Mouse (Mus musculus) limb, embryonic 12.5 days (tissue): ENCODE measurements at regions not wholly inside any gene's neighbourhood (a gene's known extent, or its start where the extent isn't known, plus 50 kb on each side); places are given as distances from the start of the nearest gene placed in this dataset.
A peak's percentile ranks its signal among the peaks of the same experiment; 100 is the strongest.

Experiments
- ATAC-seq: fragments of 200-750 bp; cut with Nextera tagmentation; 2 replicates; pipeline ENCODE4 v1.8.0; 2017; ENCODE audit warnings: low read depth, moderate TSS enrichment; ENCODE audit not compliant: insufficient number of reproducible peaks, insufficient read depth, low FRiP score, low TSS enrichment
- H3K27ac ChIP-seq: fragments of 300-500 bp; sonication (generic); 2 replicates; pipeline ENCODE4 v1.5.1; 2016; ENCODE audit warnings: mild to moderate bottlenecking, moderate library complexity
- H3K27me3 ChIP-seq: fragments of 300-500 bp; sonication (generic); 2 replicates; pipeline ENCODE4 v1.6.1; 2016; ENCODE audit warnings: mild to moderate bottlenecking, moderate library complexity
- H3K36me3 ChIP-seq: fragments of 300-500 bp; sonication (generic); 2 replicates; pipeline ENCODE4 v1.6.1; 2016; ENCODE audit warnings: mild to moderate bottlenecking, moderate library complexity
- H3K4me1 ChIP-seq: fragments of 300-500 bp; sonication (generic); replicated peaks from 2 replicates; pipeline ENCODE4 v1.6.1; 2016
- H3K4me2 ChIP-seq: fragments of 300-500 bp; sonication (generic); 2 replicates; pipeline ENCODE4 v1.6.1; 2016; ENCODE audit warnings: mild to moderate bottlenecking, moderate library complexity
- H3K4me3 ChIP-seq: fragments of 300-500 bp; sonication (generic); replicated peaks from 2 replicates; pipeline ENCODE4 v1.5.1; 2016; ENCODE audit warnings: mild to moderate bottlenecking
- H3K9ac ChIP-seq: fragments of 300-500 bp; sonication (generic); replicated peaks from 2 replicates; pipeline ENCODE4 v1.6.1; 2016; ENCODE audit warnings: mild to moderate bottlenecking, moderate library complexity
- H3K9me3 ChIP-seq: fragments of 300-500 bp; sonication (generic); 2 replicates; pipeline ENCODE4 v1.6.1; 2016; ENCODE audit warnings: mild to moderate bottlenecking, moderate library complexity
- WGBS: fragments of 180-500 bp; shearing (Covaris S2); methylation state at CpG from one replicate; pipeline ENCODE4 v1.1.7; 2016; 5-methylcytosine and 5-hydroxymethylcytosine counted together

DNA sequence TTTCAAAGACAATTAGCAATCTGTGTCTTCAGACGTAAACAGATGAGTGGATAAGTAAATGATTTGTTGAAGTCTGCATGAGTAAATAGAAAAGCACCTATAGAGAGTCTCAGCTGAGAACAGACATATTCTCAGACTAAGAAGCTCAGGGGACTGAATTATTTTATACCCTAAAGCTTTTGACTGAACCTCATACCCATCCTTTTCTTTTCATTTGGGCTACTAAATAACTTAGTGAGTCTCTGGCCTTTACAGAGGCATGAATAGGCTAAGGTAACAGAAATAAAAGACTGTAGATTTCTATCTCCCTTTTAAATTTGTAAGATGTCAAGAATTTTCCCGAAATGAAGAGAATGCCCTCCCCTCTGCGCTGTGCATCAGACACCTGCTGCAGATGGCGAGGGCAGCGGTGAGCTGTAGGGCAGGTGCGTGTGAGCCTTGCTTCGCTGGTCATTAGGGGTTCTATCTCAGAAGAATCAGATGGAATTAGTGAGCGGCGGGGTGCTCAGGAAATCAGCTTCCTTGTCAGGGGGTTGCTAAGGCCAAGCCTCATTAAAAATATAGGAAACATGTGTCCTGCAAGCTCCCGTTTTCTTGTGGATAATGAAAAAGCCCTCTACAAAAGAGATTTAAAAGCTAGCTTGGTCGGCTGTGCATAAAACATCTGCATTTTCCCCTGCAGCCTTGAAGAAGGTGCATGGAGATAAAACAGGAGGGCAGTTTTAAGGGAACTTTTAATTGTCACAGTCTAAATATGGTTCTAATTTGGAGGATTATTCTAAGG is 107.0 kb upstream of the Arhgap24 start:
- no peaks in the 10 kb centered on the region for H3K9me3 ChIP-seq
- no peak overlapping the region for H3K9ac ChIP-seq
- H3K36me3 ChIP-seq: no peaks in the 10 kb centered on the region
- no peak for ATAC-seq
- 11% methylated on average over 11 of the region's 11 CpGs for WGBS
- H3K27me3 ChIP-seq: no peaks in the 10 kb centered on the region; the same call in 1 of the 2 replicates
- H3K27ac ChIP-seq: no peak overlapping the region
- H3K4me3 ChIP-seq: no peak overlapping the region
- H3K4me2 ChIP-seq: peak overlapping the region; percentile 40
- peaks cover 17% of the 10 kb centered on the region for H3K4me1 ChIP-seq

DNA sequence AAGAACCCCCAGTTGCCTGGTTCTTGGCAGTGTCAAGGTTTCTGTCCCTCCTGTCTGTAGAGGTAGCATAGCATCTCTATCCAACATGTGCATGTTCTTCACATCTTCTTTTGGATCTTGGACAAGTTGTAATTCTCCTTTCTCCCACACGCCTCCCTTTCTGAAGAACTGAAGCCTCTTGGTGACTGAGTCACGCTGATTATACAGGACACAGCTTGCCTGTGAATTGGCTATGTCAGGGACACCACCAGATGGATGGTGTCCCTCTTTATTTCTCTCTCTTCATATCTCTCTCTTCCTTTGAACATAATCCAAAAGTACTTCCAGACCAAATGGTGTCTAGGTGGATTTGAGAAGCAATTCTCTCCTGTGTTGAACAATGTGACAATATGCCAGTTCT is 105.9 kb upstream of the Arhgap24 start:
- Histone ChIP-seq H3K36me3 (no peaks in the 10 kb centered on the region), H3K4me2 (no peak overlapping the region), H3K4me1 (peaks cover 17% of the 10 kb centered on the region), H3K27me3 (no peaks in the 10 kb centered on the region; the same call in 1 of the 2 replicates), H3K9ac (no peak overlapping the region), H3K4me3 (no peak overlapping the region), H3K9me3 (no peaks in the 10 kb centered on the region), H3K27ac (no peak overlapping the region)
- WGBS: 79% methylated on average over 2 of the region's 2 CpGs
- no peak for ATAC-seq

GRCm38 (mm10) chr5:102393941-102394340 is 87.2 kb upstream of the Arhgap24 start:
- H3K27ac ChIP-seq: no peak overlapping the region
- ATAC-seq: no peak
- H3K4me2 ChIP-seq: no peak overlapping the region
- H3K4me1 ChIP-seq: no peaks in the 10 kb centered on the region
- no peak overlapping the region for H3K4me3 ChIP-seq
- no peaks in the 10 kb centered on the region for H3K36me3 ChIP-seq
- H3K27me3 ChIP-seq: no peaks in the 10 kb centered on the region
- no peak overlapping the region for H3K9ac ChIP-seq
- 79% methylated on average over 3 of the region's 3 CpGs for WGBS
- no peaks in the 10 kb centered on the region for H3K9me3 ChIP-seq

DNA sequence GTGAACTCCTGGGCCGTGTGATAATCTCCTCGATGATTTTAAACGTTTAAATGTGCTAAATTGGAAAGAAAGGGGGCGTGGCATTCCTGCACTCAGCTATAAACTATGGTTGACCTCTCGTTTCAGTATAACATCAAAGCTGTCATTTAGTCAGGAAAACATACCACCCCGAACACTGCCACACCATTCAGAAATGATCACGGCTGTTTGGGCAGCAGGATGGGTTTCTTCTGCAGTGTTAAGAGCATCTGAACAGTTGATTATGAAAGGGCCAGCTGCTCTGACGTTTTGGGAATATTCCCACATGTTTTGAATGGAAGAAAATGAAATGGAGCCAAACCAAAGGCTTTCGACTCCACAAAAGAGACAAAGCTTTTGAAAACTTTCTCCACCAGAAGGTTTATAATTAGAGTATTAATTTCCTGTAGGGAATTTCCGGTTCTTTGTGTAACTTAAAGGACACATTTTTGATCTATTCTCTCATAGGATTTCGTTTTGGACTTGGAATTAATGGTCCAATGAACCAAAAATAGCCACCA is 85.5 kb upstream of the Arhgap24 start:
- H3K4me3 ChIP-seq: no peak overlapping the region
- no peak for ATAC-seq
- no peak overlapping the region for H3K4me2 ChIP-seq
- no peaks in the 10 kb centered on the region for H3K27me3 ChIP-seq
- no peak overlapping the region for H3K27ac ChIP-seq
- 51% methylated on average over 11 of the region's 11 CpGs for WGBS
- H3K9me3 ChIP-seq: no peaks in the 10 kb centered on the region
- no peaks in the 10 kb centered on the region for H3K4me1 ChIP-seq
- no peaks in the 10 kb centered on the region for H3K36me3 ChIP-seq
- H3K9ac ChIP-seq: no peak overlapping the region

DNA sequence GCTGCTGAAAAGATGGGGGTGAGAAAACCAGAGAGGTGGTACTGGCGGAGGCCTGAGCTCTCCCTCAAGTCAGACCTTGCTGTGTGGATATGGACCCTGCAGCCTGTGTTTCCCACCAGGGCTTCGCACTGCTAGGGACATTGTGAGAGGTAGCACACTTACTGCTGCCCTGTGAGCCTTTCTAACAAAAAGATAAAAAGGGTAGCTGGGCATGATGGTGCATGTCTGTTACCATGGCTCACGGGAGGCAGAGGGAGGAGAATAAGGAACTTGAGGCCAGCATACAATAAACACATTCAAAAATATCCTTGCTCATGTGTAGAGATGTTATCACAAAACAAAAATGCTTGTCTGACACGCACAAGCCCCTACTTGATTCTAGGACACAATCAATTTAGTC is 82.2 kb upstream of the Arhgap24 start:
- H3K9me3 ChIP-seq: no peaks in the 10 kb centered on the region
- no peak overlapping the region for H3K4me2 ChIP-seq
- H3K9ac ChIP-seq: no peak overlapping the region
- H3K36me3 ChIP-seq: no peaks in the 10 kb centered on the region
- no peak overlapping the region for H3K4me3 ChIP-seq
- no peak for ATAC-seq
- H3K27ac ChIP-seq: no peak overlapping the region
- 76% methylated on average over 4 of the region's 4 CpGs for WGBS
- H3K4me1 ChIP-seq: no peaks in the 10 kb centered on the region
- H3K27me3 ChIP-seq: no peaks in the 10 kb centered on the region

- Histone ChIP-seq H3K9me3 (peaks cover 5% of the 10 kb centered on the region; the same call in 1 of the 2 replicates), H3K4me3 (no peak overlapping the region), H3K9ac (no peak overlapping the region), H3K4me1 (no peaks in the 10 kb centered on the region), H3K27me3 (no peaks in the 10 kb centered on the region), H3K36me3 (no peaks in the 10 kb centered on the region), H3K4me2 (no peak overlapping the region), H3K27ac (no peak overlapping the region)
- 71% methylated on average over 5 of the region's 5 CpGs for WGBS
- ATAC-seq: no peak
These were observed 63.5 kb upstream of the Arhgap24 start for GRCm38 (mm10) chr5:102417642-102418041.

DNA sequence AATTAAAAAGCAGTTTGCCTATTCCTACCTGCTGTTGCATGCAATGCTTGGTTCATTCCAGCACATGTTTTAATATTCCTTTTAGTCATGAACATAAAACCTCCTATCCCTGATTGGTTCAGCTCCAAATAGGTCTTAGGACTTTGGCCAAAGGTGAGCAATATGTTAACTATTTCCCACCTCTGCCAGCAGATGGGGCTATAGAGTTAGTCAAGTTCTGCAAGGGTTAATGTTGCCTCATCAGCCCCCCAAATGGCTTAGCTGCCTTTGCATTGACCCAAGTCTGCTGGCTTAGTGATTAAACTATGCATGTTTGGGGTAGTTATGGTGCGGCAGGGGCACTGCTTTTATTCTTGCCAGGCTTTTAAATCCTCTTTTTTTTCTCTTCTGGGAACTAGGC is 62.1 kb upstream of the Arhgap24 start:
- Histone ChIP-seq H3K4me2 (no peak overlapping the region), H3K4me1 (no peaks in the 10 kb centered on the region), H3K4me3 (no peak overlapping the region), H3K27me3 (no peaks in the 10 kb centered on the region), H3K9ac (no peak overlapping the region), H3K36me3 (no peaks in the 10 kb centered on the region), H3K27ac (no peak overlapping the region), H3K9me3 (peaks cover 6% of the 10 kb centered on the region; the same call in 1 of the 2 replicates)
- ATAC-seq: no peak
- 28% methylated on average over 1 of the region's 1 CpGs for WGBS

DNA sequence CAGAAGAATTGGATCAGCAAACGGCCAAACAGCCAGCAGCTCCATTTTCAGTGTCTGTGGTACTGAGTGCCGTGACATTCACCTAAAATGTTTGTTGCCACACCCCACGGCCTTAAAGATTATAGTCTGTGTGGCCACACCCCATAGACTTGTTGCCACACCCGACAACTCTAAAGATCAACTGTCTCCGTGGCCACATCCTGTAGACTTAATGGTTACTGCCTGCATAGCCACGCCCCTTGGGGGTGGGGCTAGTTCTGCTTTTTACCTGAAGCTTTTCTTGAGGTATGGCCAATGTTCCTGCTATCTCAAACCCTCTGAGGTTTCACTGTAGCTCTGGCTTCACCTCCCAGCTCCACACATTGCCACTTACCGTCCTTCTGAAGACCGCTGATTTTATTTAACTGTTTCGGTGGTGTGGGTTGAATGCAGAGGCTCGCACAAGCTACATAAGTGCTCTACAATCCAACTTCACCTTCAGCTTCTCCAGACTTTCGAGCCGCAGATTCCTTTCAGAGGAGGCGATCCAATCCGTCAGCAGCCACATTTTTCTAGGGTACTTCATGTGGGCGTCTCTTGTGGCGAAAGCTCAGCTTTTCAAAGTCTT is 56.5 kb upstream of the Arhgap24 start:
- H3K9ac ChIP-seq: no peak overlapping the region
- no peak overlapping the region for H3K4me2 ChIP-seq
- peaks cover 6% of the 10 kb centered on the region; the same call in 1 of the 2 replicates for H3K9me3 ChIP-seq
- ATAC-seq: no peak
- 90% methylated on average over 16 of the region's 16 CpGs for WGBS
- H3K4me3 ChIP-seq: no peak overlapping the region
- no peak overlapping the region for H3K27ac ChIP-seq
- no peaks in the 10 kb centered on the region for H3K36me3 ChIP-seq
- no peaks in the 10 kb centered on the region for H3K4me1 ChIP-seq
- H3K27me3 ChIP-seq: no peaks in the 10 kb centered on the region

DNA sequence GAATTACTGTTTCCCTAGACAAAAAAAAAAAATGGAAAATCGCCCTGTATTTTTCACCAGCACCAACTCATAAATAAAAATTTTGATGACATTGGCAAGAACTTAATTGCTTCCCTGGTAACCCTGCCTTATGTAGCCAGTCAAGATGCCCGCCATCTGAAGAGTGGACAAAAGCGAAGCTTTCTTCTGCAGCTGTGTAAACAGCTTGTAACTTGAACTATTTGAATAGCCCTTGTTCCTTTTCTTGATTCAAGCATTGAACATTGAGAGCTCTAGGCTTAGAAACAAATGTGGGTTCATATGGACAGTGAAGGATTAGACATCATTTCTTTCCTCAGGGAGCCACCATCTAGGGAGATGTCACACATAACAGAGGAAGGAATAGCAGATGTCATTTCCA is 52.9 kb upstream of the Arhgap24 start:
- ATAC-seq: no peak
- Histone ChIP-seq H3K4me2 (no peak overlapping the region), H3K27me3 (no peaks in the 10 kb centered on the region), H3K4me3 (no peak overlapping the region), H3K36me3 (no peaks in the 10 kb centered on the region), H3K27ac (no peak overlapping the region), H3K9ac (no peak overlapping the region), H3K4me1 (no peaks in the 10 kb centered on the region), H3K9me3 (no peaks in the 10 kb centered on the region)
- 79% methylated on average over 3 of the region's 3 CpGs for WGBS
